Mouse (Mus musculus) embryonic facial prominence, embryonic 12.5 days (tissue): ENCODE data around the gene Tcf15. TPM values are rescaled to one million over a fixed set of nuclear protein-coding genes. Genes with fewer than 3 reads are reported as not detected.

ENCODE experiments used
- ATAC-seq: fragments of 200-750 bp; cut with Nextera tagmentation; 2 replicates; pipeline ENCODE4 v1.8.0; 2017; ENCODE audit not compliant: insufficient number of reproducible peaks, insufficient read depth, low FRiP score, low TSS enrichment
- H3K27ac ChIP-seq: fragments of 300-500 bp; sonication (generic); 2 replicates; pipeline ENCODE4 v1.5.1; 2016; ENCODE audit warnings: mild to moderate bottlenecking
- H3K27me3 ChIP-seq: fragments of 300-500 bp; sonication (generic); 2 replicates; pipeline ENCODE4 v1.6.1; 2016; ENCODE audit warnings: mild to moderate bottlenecking, moderate library complexity
- H3K36me3 ChIP-seq: fragments of 300-500 bp; sonication (generic); 2 replicates; pipeline ENCODE4 v1.6.1; 2016; ENCODE audit warnings: mild to moderate bottlenecking
- H3K4me1 ChIP-seq: fragments of 300-500 bp; sonication (generic); 2 replicates; pipeline ENCODE4 v1.6.1; 2016
- H3K4me2 ChIP-seq: fragments of 300-500 bp; sonication (generic); replicated peaks from 2 replicates; pipeline ENCODE4 v1.6.1; 2016; ENCODE audit warnings: mild to moderate bottlenecking, moderate library complexity
- H3K4me3 ChIP-seq: fragments of 300-500 bp; sonication (generic); 2 replicates; pipeline ENCODE4 v1.5.1; 2016; ENCODE audit warnings: mild to moderate bottlenecking
- H3K9ac ChIP-seq: fragments of 300-500 bp; sonication (generic); 2 replicates; pipeline ENCODE4 v1.6.1; 2016; ENCODE audit warnings: mild to moderate bottlenecking, moderate library complexity
- H3K9me3 ChIP-seq: fragments of 300-500 bp; sonication (generic); 2 replicates; pipeline ENCODE4 v1.6.1; 2016; ENCODE audit warnings: mild to moderate bottlenecking, moderate library complexity
- WGBS: fragments of 180-500 bp; shearing (Covaris S2); methylation state at CpG from one replicate; pipeline ENCODE4 v1.1.7; 2016; 5-methylcytosine and 5-hydroxymethylcytosine counted together
- polyA plus RNA-seq: library from polyadenylated mRNA; unstranded; fragments of >200 nt; fragmentation: Nextera tagmentation; extraction: Ambion mirVana; gene quantifications from 2 replicates; pipeline ENCODE4 v1.2.1, GENCODE M21; 2016

The Tcf15 gene
- polyA plus RNA-seq, 1 experiment from 2014 or later, result 14.7 TPM

DNA sequence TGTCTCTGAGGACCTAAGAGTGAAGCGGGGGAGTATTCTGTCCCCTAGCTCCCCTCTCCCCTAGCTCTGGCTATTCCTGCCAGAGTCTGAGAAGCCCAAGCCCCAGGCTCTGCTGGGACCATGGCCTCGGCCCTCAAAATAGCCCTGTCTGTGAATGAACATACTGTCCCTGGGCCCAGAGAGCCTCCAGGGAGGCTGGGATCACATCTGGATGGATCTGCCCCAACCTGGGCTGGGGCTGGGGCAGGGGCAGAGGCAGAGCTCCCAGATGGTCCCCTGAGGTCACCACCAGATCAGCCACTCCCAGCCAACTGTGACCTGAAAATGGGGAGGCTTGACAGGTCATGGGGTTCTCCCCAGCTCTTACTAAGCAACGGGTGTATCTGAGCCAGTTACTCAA is 3.7 kb downstream of the Tcf15 start:
- peaks cover 38% of the 10 kb centered on the region for H3K27me3 ChIP-seq
- no peak overlapping the region for H3K27ac ChIP-seq
- no peak overlapping the region for H3K9ac ChIP-seq
- no peak overlapping the region for H3K4me3 ChIP-seq
- no peaks in the 10 kb centered on the region for H3K9me3 ChIP-seq
- WGBS, result 48% methylated on average over 3 of the region's 3 CpGs
- no peak for ATAC-seq
- H3K4me2 ChIP-seq, result no peak overlapping the region
- H3K36me3 ChIP-seq, result no peaks in the 10 kb centered on the region
- H3K4me1 ChIP-seq, result peaks cover 19% of the 10 kb centered on the region; the same call in 1 of the 2 replicates

DNA sequence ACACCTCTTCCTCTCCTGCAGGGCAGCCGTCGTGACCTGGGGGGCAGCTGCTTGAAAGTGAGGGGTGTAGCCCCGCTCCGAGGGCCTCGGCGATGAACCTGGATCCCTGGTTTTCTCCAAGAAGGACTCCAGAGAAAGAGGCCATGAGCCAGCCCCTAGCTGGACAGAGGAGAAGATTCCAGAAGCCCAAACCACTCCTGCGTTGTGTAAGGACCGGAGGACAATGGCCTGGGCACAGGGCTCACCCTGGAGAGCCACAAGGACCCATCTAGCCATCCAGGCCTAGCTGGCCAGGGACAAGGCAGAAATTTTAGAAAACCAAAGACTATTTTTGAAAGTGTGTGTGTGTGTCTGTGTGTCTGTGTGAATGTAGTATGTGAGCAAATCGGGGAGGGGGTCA is 5.3 kb downstream of the Tcf15 start:
- Histone ChIP-seq H3K4me3 (no peak overlapping the region), H3K4me1 (peaks cover 4% of the 10 kb centered on the region; the same call in 1 of the 2 replicates), H3K4me2 (no peak overlapping the region), H3K9ac (no peak overlapping the region), H3K27ac (no peak overlapping the region), H3K9me3 (no peaks in the 10 kb centered on the region), H3K27me3 (peaks cover 32% of the 10 kb centered on the region), H3K36me3 (no peaks in the 10 kb centered on the region)
- no peak for ATAC-seq
- 86% methylated on average over 9 of the region's 9 CpGs for WGBS

DNA sequence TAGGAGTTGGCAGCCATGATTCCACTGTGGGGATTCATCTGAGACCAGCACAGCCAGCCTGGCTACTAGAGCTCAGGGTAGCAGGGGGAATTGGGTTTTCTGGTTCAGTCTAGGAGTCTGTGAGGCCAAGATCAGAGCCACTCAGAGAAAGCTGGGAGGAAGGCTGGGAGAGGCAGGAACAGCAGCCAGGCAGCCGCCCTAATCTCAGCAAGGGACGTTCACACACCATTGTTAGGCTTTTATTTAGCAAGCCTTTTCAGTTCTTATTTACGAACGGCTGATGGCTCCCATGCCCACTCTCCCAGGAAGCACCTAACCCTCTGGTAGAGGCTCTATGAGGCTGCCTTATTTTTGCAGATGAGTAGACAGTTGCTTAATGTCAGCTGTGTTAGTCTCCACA is 6.5 kb downstream of the Tcf15 start:
- no peak overlapping the region for H3K4me3 ChIP-seq
- ATAC-seq, result no peak
- H3K27ac ChIP-seq, result no peak overlapping the region
- no peak overlapping the region for H3K9ac ChIP-seq
- peaks cover 19% of the 10 kb centered on the region for H3K27me3 ChIP-seq
- no peaks in the 10 kb centered on the region for H3K4me1 ChIP-seq
- no peaks in the 10 kb centered on the region for H3K36me3 ChIP-seq
- WGBS, result 51% methylated on average over 4 of the region's 4 CpGs
- no peak overlapping the region for H3K4me2 ChIP-seq
- no peaks in the 10 kb centered on the region for H3K9me3 ChIP-seq

GRCm38 (mm10) chr2:152150373-152150772 is 7.0 kb downstream of the Tcf15 start:
- Histone ChIP-seq H3K9ac (no peak overlapping the region), H3K27me3 (0 out of 2 replicates have a peak, but pooled peaks cover 15% of the 10 kb centered on the region), H3K36me3 (no peaks in the 10 kb centered on the region), H3K27ac (no peak overlapping the region), H3K4me2 (no peak overlapping the region), H3K4me1 (peaks cover 5% of the 10 kb centered on the region), H3K4me3 (no peak overlapping the region), H3K9me3 (no peaks in the 10 kb centered on the region)
- WGBS, result 57% methylated on average over 6 of the region's 6 CpGs
- no peak for ATAC-seq

DNA sequence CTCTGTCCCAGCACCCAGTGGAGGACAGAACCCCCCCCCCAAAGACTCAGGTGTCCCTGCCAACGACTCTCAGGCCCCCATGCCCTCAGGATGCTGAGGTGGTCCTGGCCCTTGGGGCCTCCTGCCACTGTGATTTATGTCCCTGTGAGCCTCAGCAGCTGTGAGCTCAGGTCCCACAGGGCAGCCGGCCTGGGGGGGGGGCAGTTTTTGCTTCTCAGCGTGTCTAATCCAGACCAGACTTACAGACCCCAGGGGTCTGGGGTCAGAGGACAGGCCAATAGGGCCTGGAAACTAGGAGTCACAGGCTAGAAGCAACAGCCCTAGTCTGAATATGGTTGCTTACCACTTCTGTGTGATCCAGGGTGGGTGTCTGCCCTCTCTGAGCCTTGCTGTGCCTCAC is 10.0 kb downstream of the Tcf15 start:
- no peak for ATAC-seq
- Histone ChIP-seq H3K27ac (no peak overlapping the region), H3K9me3 (no peaks in the 10 kb centered on the region), H3K4me3 (no peak overlapping the region), H3K4me1 (peaks cover 11% of the 10 kb centered on the region), H3K36me3 (no peaks in the 10 kb centered on the region), H3K9ac (no peak overlapping the region), H3K4me2 (no peak overlapping the region), H3K27me3 (0 out of 2 replicates have a peak, but pooled peaks cover 3% of the 10 kb centered on the region)
- 16% methylated on average over 3 of the region's 3 CpGs for WGBS

- Histone ChIP-seq H3K27ac (peak overlapping the region; percentile 50; the same call in 1 of the 2 replicates), H3K4me3 (no peak overlapping the region), H3K36me3 (no peaks in the 10 kb centered on the region), H3K4me2 (no peak overlapping the region), H3K27me3 (no peaks in the 10 kb centered on the region), H3K4me1 (peaks cover 11% of the 10 kb centered on the region), H3K9me3 (no peaks in the 10 kb centered on the region), H3K9ac (no peak overlapping the region)
- ATAC-seq, result peak; percentile 79
- WGBS, result 36% methylated on average over 7 of the region's 7 CpGs
Measured at GRCm38 (mm10) chr2:152155414-152156208, 12.2 kb downstream of the Tcf15 start.

DNA sequence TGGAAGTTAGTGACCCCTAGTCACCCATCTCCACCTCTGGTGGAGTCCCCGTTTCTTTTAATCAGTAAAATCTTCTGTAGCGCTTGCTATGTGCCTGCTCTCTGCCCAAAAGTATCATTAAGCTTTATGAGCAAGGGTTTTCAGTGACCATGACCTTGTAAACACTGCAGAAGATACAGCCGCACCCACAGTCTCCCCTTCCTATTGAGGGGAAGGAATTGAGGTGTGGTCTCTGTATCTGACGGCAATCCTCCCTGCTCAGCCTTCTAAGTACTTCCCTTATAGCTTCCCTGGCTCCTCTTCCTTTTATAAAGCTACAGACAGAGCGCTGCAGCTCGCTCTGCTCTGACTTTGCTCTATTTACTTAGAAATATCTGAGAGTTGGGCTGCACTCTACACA is 13.1 kb downstream of the Tcf15 start:
- no peak for ATAC-seq
- no peaks in the 10 kb centered on the region for H3K27me3 ChIP-seq
- 81% methylated on average over 6 of the region's 6 CpGs for WGBS

GRCm38 (mm10) chr2:152159487-152159886 is 16.1 kb downstream of the Tcf15 start:
- no peak overlapping the region for H3K4me2 ChIP-seq
- H3K36me3 ChIP-seq, result no peaks in the 10 kb centered on the region
- H3K4me1 ChIP-seq, result peaks cover 11% of the 10 kb centered on the region
- no peak overlapping the region for H3K4me3 ChIP-seq
- no peak overlapping the region for H3K27ac ChIP-seq
- WGBS, result 81% methylated on average over 1 of the region's 1 CpGs
- no peak overlapping the region for H3K9ac ChIP-seq
- no peak for ATAC-seq
- no peaks in the 10 kb centered on the region for H3K9me3 ChIP-seq
- H3K27me3 ChIP-seq, result no peaks in the 10 kb centered on the region

More for the DNA sequence above, 13.1 kb downstream of the Tcf15 start:
- H3K4me2 ChIP-seq, result no peak overlapping the region
- 0 out of 2 replicates have a peak overlapping the region, but pooled peaks have one; percentile 50 for H3K27ac ChIP-seq
- no peak overlapping the region for H3K9ac ChIP-seq
- no peaks in the 10 kb centered on the region for H3K9me3 ChIP-seq
- H3K4me1 ChIP-seq, result peaks cover 11% of the 10 kb centered on the region
- H3K4me3 ChIP-seq, result no peak overlapping the region
- no peaks in the 10 kb centered on the region for H3K36me3 ChIP-seq

DNA sequence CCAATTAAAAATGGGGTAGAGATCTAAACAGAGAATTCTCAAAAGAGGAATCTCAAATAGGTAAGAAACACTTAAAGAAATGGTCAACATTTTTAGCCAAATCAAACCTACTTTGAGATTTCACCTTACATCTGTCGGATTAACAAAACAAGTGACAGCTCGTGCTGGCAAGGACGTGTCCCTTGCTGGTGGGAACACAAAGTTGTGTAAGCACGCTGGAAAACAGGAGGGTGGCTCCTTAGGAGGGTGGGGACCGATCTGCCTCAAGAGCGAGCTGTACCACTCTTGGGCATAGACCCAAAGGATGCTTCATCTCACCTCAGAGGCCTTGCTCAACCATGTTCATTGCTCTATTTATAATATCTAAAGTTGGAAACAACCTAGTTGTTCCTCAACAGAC is 22.9 kb downstream of the Tcf15 start:
- no peak overlapping the region for H3K9ac ChIP-seq
- H3K4me3 ChIP-seq, result no peak overlapping the region
- ATAC-seq, result no peak
- no peak overlapping the region for H3K4me2 ChIP-seq
- peaks cover 3% of the 10 kb centered on the region; the same call in 1 of the 2 replicates for H3K4me1 ChIP-seq
- no peaks in the 10 kb centered on the region for H3K36me3 ChIP-seq
- no peaks in the 10 kb centered on the region for H3K9me3 ChIP-seq
- H3K27me3 ChIP-seq, result no peaks in the 10 kb centered on the region
- 85% methylated on average over 6 of the region's 6 CpGs for WGBS
- no peak overlapping the region for H3K27ac ChIP-seq

GRCm38 (mm10) chr2:152167851-152168290 is 24.5 kb downstream of the Tcf15 start:
- no peak overlapping the region for H3K9ac ChIP-seq
- H3K4me2 ChIP-seq, result no peak overlapping the region
- no peaks in the 10 kb centered on the region for H3K36me3 ChIP-seq
- H3K4me1 ChIP-seq, result peaks cover 3% of the 10 kb centered on the region; the same call in 1 of the 2 replicates
- no peaks in the 10 kb centered on the region for H3K9me3 ChIP-seq
- no peak overlapping the region for H3K4me3 ChIP-seq
- 29% methylated on average over 8 of the region's 8 CpGs for WGBS
- no peak overlapping the region for H3K27ac ChIP-seq
- H3K27me3 ChIP-seq, result no peaks in the 10 kb centered on the region
- ATAC-seq, result peak; percentile 75; the same call in 1 of the 2 replicates

GRCm38 (mm10) chr2:152169377-152169776 is 26.0 kb downstream of the Tcf15 start:
- ATAC-seq, result no peak
- WGBS, result 95% methylated on average over 1 of the region's 1 CpGs
- H3K4me3 ChIP-seq, result no peak overlapping the region
- H3K36me3 ChIP-seq, result no peaks in the 10 kb centered on the region
- H3K27ac ChIP-seq, result no peak overlapping the region
- peaks cover 3% of the 10 kb centered on the region; the same call in 1 of the 2 replicates for H3K4me1 ChIP-seq
- H3K9ac ChIP-seq, result no peak overlapping the region
- H3K4me2 ChIP-seq, result no peak overlapping the region
- no peaks in the 10 kb centered on the region for H3K27me3 ChIP-seq
- H3K9me3 ChIP-seq, result no peaks in the 10 kb centered on the region

GRCm38 (mm10) chr2:152174861-152175260 is 31.5 kb downstream of the Tcf15 start:
- Histone ChIP-seq H3K27me3 (no peaks in the 10 kb centered on the region), H3K27ac (no peak overlapping the region), H3K4me3 (no peak overlapping the region), H3K4me1 (peaks cover 6% of the 10 kb centered on the region; the same call in 1 of the 2 replicates), H3K9ac (no peak overlapping the region), H3K36me3 (no peaks in the 10 kb centered on the region), H3K9me3 (no peaks in the 10 kb centered on the region), H3K4me2 (no peak overlapping the region)
- no peak for ATAC-seq
- 86% methylated on average over 3 of the region's 3 CpGs for WGBS
